Mouse (Mus musculus) hindbrain, embryonic 16.5 days (tissue): Measurements from ENCODE around the gene Nsun2. TPM values are rescaled to one million over a fixed set of nuclear protein-coding genes. Genes with fewer than 3 reads are reported as not detected.

Source experiments
- ATAC-seq: fragments of 200-750 bp; cut with Nextera tagmentation; 2 replicates; pipeline ENCODE4 v1.8.0; 2017; ENCODE audit warnings: moderate TSS enrichment, moderate library complexity
- H3K27ac ChIP-seq: fragments of 300-500 bp; sonication (generic); 2 replicates; pipeline ENCODE4 v1.5.1; 2014; ENCODE audit warnings: low read depth, mild to moderate bottlenecking, control low read depth, low read length, moderate library complexity
- H3K27me3 ChIP-seq: fragments of 300-500 bp; sonication (generic); replicated peaks from 2 replicates; pipeline ENCODE4 v1.6.1; 2014; ENCODE audit warnings: low read length; ENCODE audit not compliant: control insufficient read depth, insufficient read depth
- H3K36me3 ChIP-seq: fragments of 300-500 bp; sonication (generic); 2 replicates; pipeline ENCODE4 v1.6.1; 2014; ENCODE audit warnings: mild to moderate bottlenecking, low read length, moderate library complexity, mixed read lengths; ENCODE audit not compliant: control insufficient read depth, insufficient read depth
- H3K4me1 ChIP-seq: fragments of 300-500 bp; sonication (generic); 2 replicates; pipeline ENCODE4 v1.6.1; 2014; ENCODE audit warnings: low read depth, low read length; ENCODE audit not compliant: control insufficient read depth, insufficient read depth
- H3K4me2 ChIP-seq: fragments of 300-500 bp; sonication (generic); 2 replicates; pipeline ENCODE4 v1.6.1; 2014; ENCODE audit warnings: mild to moderate bottlenecking, low read length, control low read depth, moderate library complexity
- H3K4me3 ChIP-seq: fragments of 300-500 bp; sonication (generic); 2 replicates; pipeline ENCODE4 v1.5.1; 2014; ENCODE audit warnings: mild to moderate bottlenecking, low read length, control low read depth, moderate library complexity
- H3K9ac ChIP-seq: fragments of 300-500 bp; sonication (generic); 2 replicates; pipeline ENCODE4 v1.6.1; 2014; ENCODE audit warnings: low read depth, mild to moderate bottlenecking, control low read depth, low read length, moderate library complexity
- H3K9me3 ChIP-seq: fragments of 300-500 bp; sonication (generic); 2 replicates; pipeline ENCODE4 v1.6.1; 2014; ENCODE audit warnings: mild to moderate bottlenecking, low read length, moderate library complexity; ENCODE audit not compliant: control insufficient read depth
- WGBS: fragments of 180-500 bp; shearing (Covaris S2); extraction: QIAGEN DNeasy Blood & Tissue Kit; methylation state at CpG from one replicate; pipeline ENCODE4 v1.1.7; 2014; 5-methylcytosine and 5-hydroxymethylcytosine counted together
- polyA plus RNA-seq: library from polyadenylated mRNA; unstranded; fragments of >200 nt; fragmentation: Nextera tagmentation; extraction: Ambion mirVana; gene quantifications from 2 replicates; pipeline ENCODE4 v1.2.1, GENCODE M21; 2015

The Nsun2 gene
- polyA plus RNA-seq, 1 experiment from 2014 or later = 73.8 TPM

DNA sequence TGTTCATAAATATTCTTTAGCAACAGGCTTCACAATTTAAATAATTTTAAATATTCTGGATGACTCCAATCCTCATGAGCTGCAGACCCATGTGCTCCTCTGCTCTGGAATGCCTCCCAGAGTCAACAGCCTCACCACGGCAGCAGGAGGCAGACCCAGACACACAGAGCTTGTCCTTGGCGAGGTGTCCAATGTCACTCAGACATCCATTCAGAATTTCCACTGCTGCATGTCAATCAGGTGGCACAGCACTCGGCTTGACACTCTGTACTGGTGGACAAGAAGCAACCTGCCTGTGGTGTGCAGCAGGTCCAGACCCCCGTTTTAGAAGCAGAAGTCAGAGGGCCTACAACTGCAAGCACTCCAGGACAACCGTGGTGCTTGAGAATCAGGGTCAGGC lies 35.3 kb upstream of the Nsun2 start:
- Histone ChIP-seq H3K36me3 (peaks cover 48% of the 10 kb centered on the region), H3K27me3 (no peaks in the 10 kb centered on the region), H3K4me2 (no peak overlapping the region), H3K27ac (no peak overlapping the region), H3K9ac (no peak overlapping the region), H3K4me3 (no peak overlapping the region), H3K4me1 (no peaks in the 10 kb centered on the region), H3K9me3 (no peaks in the 10 kb centered on the region)
- WGBS = 83% methylated on average over 5 of the region's 5 CpGs
- no peak for ATAC-seq

- Histone ChIP-seq H3K4me2 (no peak overlapping the region), H3K27ac (no peak overlapping the region), H3K4me1 (no peaks in the 10 kb centered on the region), H3K4me3 (no peak overlapping the region), H3K9ac (no peak overlapping the region), H3K36me3 (peaks cover 63% of the 10 kb centered on the region), H3K27me3 (no peaks in the 10 kb centered on the region), H3K9me3 (no peaks in the 10 kb centered on the region)
- 96% methylated on average over 14 of the region's 14 CpGs for WGBS
- no peak for ATAC-seq
Observed at GRCm38 (mm10) chr13:69502157-69502750, 31.3 kb upstream of the Nsun2 start.

DNA sequence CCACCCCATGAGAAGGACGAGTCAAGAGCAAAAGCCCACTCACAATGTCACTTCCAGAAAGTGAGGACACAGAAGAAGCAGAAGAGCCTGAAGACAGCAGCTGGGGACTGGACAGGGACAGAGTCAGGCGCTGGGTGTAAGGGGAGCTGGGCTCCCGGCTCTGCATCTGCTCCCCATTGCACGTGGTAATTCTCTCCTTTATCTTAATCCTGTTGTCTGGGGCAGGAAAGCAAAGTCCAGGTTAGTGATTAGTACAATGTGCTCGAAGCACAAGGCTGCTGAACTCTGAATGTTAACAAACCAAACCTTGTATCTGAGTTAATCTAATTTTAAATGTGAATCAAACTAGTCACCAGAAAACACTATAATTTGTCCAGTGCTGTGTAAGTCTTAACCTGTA lies 30.7 kb upstream of the Nsun2 start:
- no peak overlapping the region for H3K27ac ChIP-seq
- H3K9ac ChIP-seq = no peak overlapping the region
- peaks cover 62% of the 10 kb centered on the region for H3K36me3 ChIP-seq
- no peak overlapping the region for H3K4me2 ChIP-seq
- WGBS = 89% methylated on average over 5 of the region's 5 CpGs
- no peaks in the 10 kb centered on the region for H3K27me3 ChIP-seq
- H3K4me1 ChIP-seq = no peaks in the 10 kb centered on the region
- H3K9me3 ChIP-seq = no peaks in the 10 kb centered on the region
- ATAC-seq = no peak
- H3K4me3 ChIP-seq = no peak overlapping the region

DNA sequence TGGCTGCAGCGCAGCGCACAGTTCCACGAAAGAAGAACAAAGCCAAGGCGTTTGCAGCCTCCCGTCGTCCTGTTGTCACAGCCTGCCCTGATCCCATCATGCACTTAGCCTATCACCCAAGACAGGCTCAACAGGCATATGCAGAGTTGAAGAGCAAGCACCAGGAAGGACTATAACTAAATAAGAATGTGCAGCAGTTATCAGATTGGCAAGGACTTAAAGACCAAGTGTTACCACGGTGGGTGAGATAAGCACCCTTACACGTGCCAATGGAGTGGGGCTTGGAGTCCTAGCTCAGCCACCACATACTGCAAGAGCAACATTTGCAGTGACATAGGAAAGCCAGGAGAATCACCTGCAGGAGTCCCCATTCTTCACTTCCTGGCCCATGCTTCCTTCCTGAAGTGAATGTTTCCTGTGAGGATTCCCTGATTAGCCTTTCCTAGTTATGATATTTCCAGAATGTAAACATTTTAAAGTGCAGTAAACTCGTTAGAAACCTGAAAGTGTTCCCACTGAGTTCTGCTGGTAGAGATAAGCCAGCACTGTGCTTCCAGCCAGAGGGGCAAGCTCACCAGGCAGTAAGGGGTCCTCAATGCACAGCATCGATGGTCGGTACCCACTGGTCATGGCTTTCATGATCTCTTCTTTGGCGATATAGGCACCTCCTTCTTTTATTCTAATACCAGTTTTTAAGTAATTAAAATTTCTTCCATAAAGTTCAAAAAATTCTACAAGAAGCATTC lies 27.0 kb upstream of the Nsun2 start:
- H3K9me3 ChIP-seq = no peaks in the 10 kb centered on the region
- no peak overlapping the region for H3K27ac ChIP-seq
- H3K4me2 ChIP-seq = no peak overlapping the region
- 88% methylated on average over 12 of the region's 12 CpGs for WGBS
- no peaks in the 10 kb centered on the region for H3K27me3 ChIP-seq
- H3K4me1 ChIP-seq = no peaks in the 10 kb centered on the region
- no peak overlapping the region for H3K9ac ChIP-seq
- no peak for ATAC-seq
- H3K4me3 ChIP-seq = no peak overlapping the region
- H3K36me3 ChIP-seq = peaks cover 48% of the 10 kb centered on the region

DNA sequence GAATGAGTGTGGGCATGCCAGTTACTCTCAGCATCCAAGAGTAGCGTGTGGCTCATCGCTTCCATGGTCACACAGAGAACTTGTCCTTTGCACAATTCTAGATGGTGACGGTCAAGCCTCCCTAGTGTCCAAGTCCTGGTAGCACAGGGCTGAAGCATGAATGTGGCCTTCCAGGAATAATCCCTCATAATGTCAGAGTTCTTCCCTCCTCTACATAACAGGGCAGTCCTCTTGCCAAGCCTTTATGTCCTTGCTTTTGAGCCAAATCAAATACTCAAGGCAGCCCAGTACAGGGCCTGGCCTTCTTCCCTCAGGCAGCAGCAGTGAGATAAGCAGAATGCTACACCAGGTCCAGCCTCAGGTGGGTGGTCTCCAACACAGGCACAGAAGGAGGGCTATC lies 25.9 kb upstream of the Nsun2 start:
- no peak overlapping the region for H3K4me2 ChIP-seq

GRCm38 (mm10) chr13:69509391-69510244 lies 23.9 kb upstream of the Nsun2 start:
- no peak overlapping the region for H3K27ac ChIP-seq
- no peaks in the 10 kb centered on the region for H3K27me3 ChIP-seq
- 0 out of 2 replicates have a peak overlapping the region, but pooled peaks have one; percentile 0 for H3K9ac ChIP-seq
- peak; percentile 76 for ATAC-seq
- WGBS = 62% methylated on average over 9 of the region's 9 CpGs
- no peak overlapping the region for H3K4me3 ChIP-seq
- H3K9me3 ChIP-seq = no peaks in the 10 kb centered on the region
- no peaks in the 10 kb centered on the region for H3K4me1 ChIP-seq
- peaks cover 36% of the 10 kb centered on the region for H3K36me3 ChIP-seq
- no peak overlapping the region for H3K4me2 ChIP-seq

More for the DNA sequence above, 25.9 kb upstream of the Nsun2 start:
- Histone ChIP-seq H3K9ac (no peak overlapping the region), H3K9me3 (no peaks in the 10 kb centered on the region), H3K4me3 (no peak overlapping the region), H3K36me3 (peaks cover 43% of the 10 kb centered on the region), H3K27ac (no peak overlapping the region), H3K4me1 (no peaks in the 10 kb centered on the region), H3K27me3 (no peaks in the 10 kb centered on the region)
- 95% methylated on average over 3 of the region's 3 CpGs for WGBS
- ATAC-seq = no peak

GRCm38 (mm10) chr13:69515091-69515490 lies 18.5 kb upstream of the Nsun2 start:
- Histone ChIP-seq H3K4me2 (no peak overlapping the region), H3K27ac (no peak overlapping the region), H3K36me3 (peaks cover 11% of the 10 kb centered on the region), H3K4me1 (peaks cover 5% of the 10 kb centered on the region), H3K4me3 (no peak overlapping the region), H3K27me3 (no peaks in the 10 kb centered on the region), H3K9ac (no peak overlapping the region), H3K9me3 (no peaks in the 10 kb centered on the region)
- WGBS = 80% methylated on average over 3 of the region's 3 CpGs
- no peak for ATAC-seq

DNA sequence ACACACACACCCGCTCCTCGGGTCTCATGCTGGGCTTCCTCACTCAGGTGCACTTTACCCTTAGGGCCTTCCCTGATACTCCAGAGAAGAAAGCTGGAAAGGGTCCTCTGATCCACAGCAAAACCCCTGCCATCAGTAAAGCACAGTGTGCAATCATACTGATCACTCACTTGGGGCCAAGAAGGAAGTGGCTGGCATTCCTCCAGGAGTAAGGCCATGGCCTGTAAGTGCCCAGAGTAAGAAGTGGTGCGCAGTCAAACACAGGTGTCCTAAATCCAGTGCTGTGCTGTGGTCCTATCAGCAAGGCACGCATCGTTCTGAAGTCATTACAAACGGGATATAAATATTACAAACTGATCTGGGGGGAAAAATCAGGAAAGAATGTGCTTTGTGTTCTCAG lies 16.1 kb upstream of the Nsun2 start:
- Histone ChIP-seq H3K4me1 (peaks cover 11% of the 10 kb centered on the region), H3K27me3 (no peaks in the 10 kb centered on the region), H3K27ac (no peak overlapping the region), H3K36me3 (peaks cover 4% of the 10 kb centered on the region; the same call in 1 of the 2 replicates), H3K4me2 (no peak overlapping the region), H3K9me3 (no peaks in the 10 kb centered on the region), H3K9ac (no peak overlapping the region), H3K4me3 (no peak overlapping the region)
- WGBS = 78% methylated on average over 6 of the region's 6 CpGs
- ATAC-seq = no peak

DNA sequence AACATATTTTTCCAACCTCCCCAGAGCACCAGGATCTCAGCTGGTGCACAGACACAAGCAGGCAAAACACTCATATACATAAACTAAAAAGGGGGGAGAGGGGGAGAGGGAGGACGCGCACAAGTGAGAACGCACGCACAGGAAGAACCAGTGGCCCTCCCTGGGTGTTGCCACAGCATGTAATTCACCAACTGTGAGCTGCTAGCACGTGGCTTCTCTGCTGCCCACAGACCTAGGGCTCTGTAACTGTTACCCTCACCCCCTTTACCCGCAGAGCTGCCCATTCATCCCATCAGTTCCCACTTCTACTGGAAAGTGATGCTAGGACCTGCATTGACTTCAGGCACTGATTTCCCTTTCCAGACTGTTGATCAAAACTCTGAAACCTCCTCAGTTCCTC lies 14.4 kb upstream of the Nsun2 start:
- no peak overlapping the region for H3K4me3 ChIP-seq
- H3K4me2 ChIP-seq = no peak overlapping the region
- WGBS = 57% methylated on average over 6 of the region's 6 CpGs
- no peaks in the 10 kb centered on the region for H3K9me3 ChIP-seq
- H3K9ac ChIP-seq = no peak overlapping the region
- no peak overlapping the region for H3K27ac ChIP-seq
- H3K27me3 ChIP-seq = no peaks in the 10 kb centered on the region
- no peak for ATAC-seq
- H3K36me3 ChIP-seq = no peaks in the 10 kb centered on the region
- H3K4me1 ChIP-seq = peaks cover 19% of the 10 kb centered on the region
